Mouse (Mus musculus) heart, embryonic 14.5 days (tissue): Measurements from ENCODE around the gene Cog1. TPM values are rescaled to one million over a fixed set of nuclear protein-coding genes. Genes with fewer than 3 reads are reported as not detected.
A peak's percentile ranks its signal among the peaks of the same experiment; 100 is the strongest.

Experiments
- ATAC-seq: fragments of 200-750 bp; cut with Nextera tagmentation; 2 replicates; pipeline ENCODE4 v1.8.0; 2017; ENCODE audit warnings: low read depth, moderate TSS enrichment; ENCODE audit not compliant: insufficient number of reproducible peaks, insufficient read depth, low FRiP score
- H3K27ac ChIP-seq, 2 experiments: fragments of 200-500 bp in 1 of 2; fragments of 300-500 bp in 1 of 2; sonication (generic) in 1 of 2; replicated peaks in 1 of 2; 2 replicates each; pipeline ENCODE4 v1.5.1; 2012 to 2014; ENCODE audit warnings: low read depth in 2 of 2, low read length in 2 of 2, control low read depth in 1 of 2, mild to moderate bottlenecking in 1 of 2, mixed read lengths in 1 of 2; ENCODE audit not compliant: control insufficient read depth in 1 of 2, insufficient read depth in 1 of 2
- H3K27me3 ChIP-seq: fragments of 300-500 bp; sonication (generic); 2 replicates; pipeline ENCODE4 v1.6.1; 2014; ENCODE audit warnings: mild to moderate bottlenecking, low read length, control low read depth; ENCODE audit not compliant: control insufficient read depth, insufficient read depth
- H3K36me3 ChIP-seq: fragments of 300-500 bp; sonication (generic); 2 replicates; pipeline ENCODE4 v1.6.1; 2014; ENCODE audit warnings: mild to moderate bottlenecking, control low read depth, low read length, mixed read lengths; ENCODE audit not compliant: control insufficient read depth, insufficient read depth
- H3K4me1 ChIP-seq, 2 experiments: fragments of 200-500 bp in 1 of 2; fragments of 300-500 bp in 1 of 2; sonication (generic) in 1 of 2; 2 replicates each; pipeline ENCODE4 v1.6.1; 2012 to 2014; ENCODE audit warnings: low read length in 2 of 2, control low read depth in 1 of 2, mixed read lengths in 1 of 2; ENCODE audit not compliant: control insufficient read depth in 2 of 2, insufficient read depth in 2 of 2
- H3K4me2 ChIP-seq: fragments of 300-500 bp; sonication (generic); 2 replicates; pipeline ENCODE4 v1.6.1; 2014; ENCODE audit warnings: mild to moderate bottlenecking, low read length
- H3K4me3 ChIP-seq, 2 experiments: fragments of 200-500 bp in 1 of 2; fragments of 300-500 bp in 1 of 2; sonication (generic) in 1 of 2; 2 replicates each; pipeline ENCODE4 v1.5.1; 2012 to 2014; ENCODE audit warnings: low read length in 2 of 2, mild to moderate bottlenecking in 2 of 2, control low read depth in 1 of 2, low read depth in 1 of 2, moderate library complexity in 1 of 2; ENCODE audit not compliant: control insufficient read depth in 1 of 2, insufficient read depth in 1 of 2
- H3K9ac ChIP-seq: fragments of 300-500 bp; sonication (generic); 2 replicates; pipeline ENCODE4 v1.6.1; 2014; ENCODE audit warnings: mild to moderate bottlenecking, low read length
- H3K9me3 ChIP-seq: fragments of 300-500 bp; sonication (generic); 2 replicates; pipeline ENCODE4 v1.6.1; 2016; ENCODE audit warnings: low read length, control low read depth; ENCODE audit not compliant: control insufficient read depth
- WGBS: fragments of 180-500 bp; shearing (Covaris S2); extraction: QIAGEN DNeasy Blood & Tissue Kit; methylation state at CpG from one replicate; pipeline ENCODE4 v1.1.7; 2014; 5-methylcytosine and 5-hydroxymethylcytosine counted together
- polyA plus RNA-seq: library from polyadenylated mRNA; unstranded; fragments of >200 nt; fragmentation: Nextera tagmentation; extraction: Ambion mirVana; gene quantifications from 2 replicates; pipeline ENCODE4 v1.2.1, GENCODE M21; 2014

Cog1 gene
- polyA plus RNA-seq, 1 experiment from 2014 or later, result 20.1 TPM

- no peak for ATAC-seq
- Histone ChIP-seq H3K4me3 (no peak overlapping the region), H3K27me3 (no peaks in the 10 kb centered on the region), H3K36me3 (no peaks in the 10 kb centered on the region; the same call in 1 of the 2 replicates), H3K9me3 (no peaks in the 10 kb centered on the region), H3K4me2 (peak overlapping the region; percentile 18; the same call in 1 of the 2 replicates), H3K4me1 (peaks cover 10 to 22% of the 10 kb centered on the region in 2 experiments; a peak in 3 of 4 replicates), H3K27ac (no peak overlapping the region), H3K9ac (no peak overlapping the region)
- 57% methylated on average over 19 of the region's 19 CpGs for WGBS
These were observed 59.8 kb downstream of the Cog1 start for GRCm38 (mm10) chr11:113708629-113709213.

GRCm38 (mm10) chr11:113709272-113709671, 60.3 kb downstream of the Cog1 start:
- WGBS, result 18% methylated on average over 15 of the region's 15 CpGs
- H3K27me3 ChIP-seq, result no peaks in the 10 kb centered on the region
- H3K27ac ChIP-seq, result no peak overlapping the region
- no peaks in the 10 kb centered on the region; the same call in 1 of the 2 replicates for H3K36me3 ChIP-seq
- peaks cover 10 to 18% of the 10 kb centered on the region in 2 experiments; a peak in 3 of 4 replicates for H3K4me1 ChIP-seq
- H3K4me2 ChIP-seq, result peak overlapping the region; percentile 18; the same call in 1 of the 2 replicates
- no peaks in the 10 kb centered on the region for H3K9me3 ChIP-seq
- ATAC-seq, result no peak
- no peak overlapping the region for H3K4me3 ChIP-seq
- no peak overlapping the region for H3K9ac ChIP-seq

DNA sequence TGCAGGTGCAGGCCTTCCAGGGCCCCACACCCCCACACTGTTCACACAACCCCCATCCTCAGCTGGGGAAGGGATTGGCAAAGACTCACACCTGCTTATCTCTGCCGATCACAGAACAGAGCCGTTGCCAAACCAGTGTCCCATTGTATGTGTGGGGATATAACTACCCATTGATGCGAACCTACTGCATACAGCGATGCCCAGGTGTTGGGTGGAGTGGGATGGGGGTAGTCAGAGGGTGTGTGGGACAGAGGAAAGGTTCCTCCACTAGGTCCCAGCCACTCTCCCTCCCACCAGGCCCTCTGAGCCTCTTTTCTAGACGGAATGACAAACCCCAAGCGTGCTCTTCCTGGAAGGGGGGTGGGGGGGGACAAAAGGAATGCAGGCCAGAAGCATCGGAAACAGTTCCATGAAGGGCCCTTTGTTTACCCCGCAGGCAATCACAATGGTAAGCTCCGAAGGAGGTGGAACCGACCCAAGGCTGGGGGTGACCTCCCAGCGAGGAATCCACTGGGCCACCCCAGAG, 60.8 kb downstream of the Cog1 start, which contains the start of gene Cpsf4l:
TSS of gene Cpsf4l (minus strand) at position 287 of the 526 bp plus-strand sequence.
- peak within 1 kb of the TSS; percentile 18; the same call in 1 of the 2 replicates for H3K4me2 ChIP-seq
- H3K36me3 ChIP-seq, result no peaks in the 10 kb centered on the region; the same call in 1 of the 2 replicates
- WGBS, result 22% methylated on average over 11 of the region's 11 CpGs
- H3K9me3 ChIP-seq, result no peaks in the 10 kb centered on the region
- ATAC-seq, result peak; percentile 19; the same call in 1 of the 2 replicates
- H3K27ac ChIP-seq, result no peak within 1 kb of the TSS
- no peak within 1 kb of the TSS for H3K4me3 ChIP-seq
- no peaks in the 10 kb centered on the region for H3K27me3 ChIP-seq
- H3K9ac ChIP-seq, result no peak within 1 kb of the TSS
- H3K4me1 ChIP-seq, result peaks cover 10 to 18% of the 10 kb centered on the region in 2 experiments; a peak in 3 of 4 replicates

DNA sequence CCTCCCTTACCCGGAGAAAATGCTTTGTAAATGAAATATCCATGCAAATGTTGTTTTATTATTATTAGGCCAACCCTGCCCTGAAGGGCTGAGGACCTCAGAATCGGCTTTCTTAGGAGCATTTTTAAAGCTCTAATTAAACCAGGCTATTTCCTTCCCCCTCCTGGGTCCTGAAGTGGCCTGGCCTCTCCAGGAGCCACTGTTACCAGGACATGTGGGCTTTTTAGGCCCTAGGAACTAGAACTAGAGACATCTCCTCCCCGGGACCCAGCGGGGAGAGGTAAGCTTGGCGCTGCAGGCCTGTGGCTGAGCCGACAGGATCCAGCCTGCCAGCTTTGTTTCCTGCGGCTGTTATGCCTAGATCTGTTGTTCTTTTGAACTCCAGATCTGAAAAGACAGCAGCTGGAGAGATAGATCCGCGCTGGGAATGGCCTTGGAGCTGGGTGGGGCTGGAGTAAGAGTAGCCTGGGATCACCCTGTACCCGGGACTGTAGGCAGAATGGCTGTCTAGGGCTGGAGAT, 61.3 kb downstream of the Cog1 start:
- ATAC-seq, result no peak

DNA sequence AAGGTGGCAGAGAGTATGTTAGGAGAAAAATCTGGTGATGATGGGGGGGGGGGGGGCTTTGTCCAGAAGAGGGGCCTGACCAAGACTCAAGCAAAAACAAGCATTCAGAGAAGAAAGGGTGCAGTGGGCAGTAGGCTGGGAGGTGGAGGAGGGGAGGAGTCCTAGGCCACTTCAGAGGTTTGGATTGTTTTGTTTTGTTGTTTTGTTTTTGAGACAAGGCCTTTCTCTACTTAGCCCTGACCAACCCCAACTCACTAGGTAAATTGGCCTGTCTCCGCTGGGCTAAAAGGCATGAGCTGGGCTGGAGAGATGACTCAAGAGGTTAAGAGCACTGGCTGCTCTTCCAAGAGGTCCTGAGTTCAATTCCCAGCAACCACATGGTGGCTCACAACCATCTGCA, 62.1 kb downstream of the Cog1 start:
- Histone ChIP-seq H3K4me2 (no peak overlapping the region), H3K9ac (no peak overlapping the region), H3K27ac (no peak overlapping the region), H3K4me3 (no peak overlapping the region), H3K4me1 (peaks cover 10 to 18% of the 10 kb centered on the region in 2 experiments; a peak in 3 of 4 replicates), H3K9me3 (no peaks in the 10 kb centered on the region), H3K27me3 (no peaks in the 10 kb centered on the region), H3K36me3 (no peaks in the 10 kb centered on the region; the same call in 1 of the 2 replicates)
- 59% methylated on average over 1 of the region's 1 CpGs for WGBS
- no peak for ATAC-seq

More for the DNA sequence above, 61.3 kb downstream of the Cog1 start:
- Histone ChIP-seq H3K4me3 (no peak overlapping the region), H3K4me1 (peaks cover 10 to 18% of the 10 kb centered on the region in 2 experiments; a peak in 3 of 4 replicates), H3K4me2 (no peak overlapping the region), H3K9ac (no peak overlapping the region), H3K27me3 (no peaks in the 10 kb centered on the region), H3K9me3 (no peaks in the 10 kb centered on the region), H3K27ac (no peak overlapping the region), H3K36me3 (no peaks in the 10 kb centered on the region; the same call in 1 of the 2 replicates)
- WGBS, result 18% methylated on average over 10 of the region's 10 CpGs

DNA sequence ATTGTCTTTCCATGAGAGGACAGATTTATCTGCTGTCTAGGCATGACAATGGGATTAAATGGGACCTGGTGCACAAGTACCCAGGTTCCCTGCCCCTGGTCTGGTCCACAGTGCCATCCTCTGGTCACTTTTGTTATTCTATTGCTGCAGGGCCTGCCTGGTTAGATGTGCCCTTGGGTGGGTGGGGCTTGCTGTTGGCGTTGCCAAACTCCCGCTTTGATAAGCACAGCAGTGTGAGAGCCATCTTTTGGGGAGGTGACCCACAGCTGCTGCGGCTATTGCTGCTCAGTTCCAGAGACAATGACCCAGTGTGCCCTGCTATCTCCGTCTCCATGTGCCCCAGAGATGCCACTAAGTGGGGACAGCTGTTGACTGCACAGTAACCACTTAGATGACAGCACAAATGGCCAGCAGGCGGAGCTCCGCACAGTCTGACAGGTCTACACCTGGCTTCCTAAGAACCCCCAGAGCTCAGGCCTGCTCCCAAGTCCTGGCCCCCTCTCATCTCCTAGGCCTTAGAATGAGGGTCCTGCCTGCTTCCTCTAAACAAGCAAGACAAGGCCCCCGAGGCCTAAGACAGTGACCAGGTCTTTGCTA, 66.2 kb downstream of the Cog1 start:
- no peak overlapping the region for H3K4me3 ChIP-seq
- no peak overlapping the region for H3K9ac ChIP-seq
- 69% methylated on average over 7 of the region's 7 CpGs for WGBS
- H3K9me3 ChIP-seq, result no peaks in the 10 kb centered on the region
- peak; percentile 52; the same call in 1 of the 2 replicates for ATAC-seq
- H3K4me1 ChIP-seq, result peaks cover 4 to 6% of the 10 kb centered on the region in 2 experiments; a peak in 3 of 4 replicates
- no peaks in the 10 kb centered on the region for H3K36me3 ChIP-seq
- no peaks in the 10 kb centered on the region for H3K27me3 ChIP-seq
- H3K4me2 ChIP-seq, result no peak overlapping the region
- no peak overlapping the region for H3K27ac ChIP-seq

- no peaks in the 10 kb centered on the region; a peak in 1 of 4 replicates for H3K4me1 ChIP-seq
- no peak for ATAC-seq
- H3K9ac ChIP-seq, result no peak overlapping the region
- H3K27ac ChIP-seq, result no peak overlapping the region
- H3K4me3 ChIP-seq, result no peak overlapping the region
- no peaks in the 10 kb centered on the region for H3K36me3 ChIP-seq
- H3K9me3 ChIP-seq, result no peaks in the 10 kb centered on the region
- H3K27me3 ChIP-seq, result no peaks in the 10 kb centered on the region
- 84% methylated on average over 2 of the region's 2 CpGs for WGBS
- no peak overlapping the region for H3K4me2 ChIP-seq
These were observed 67.2 kb downstream of the Cog1 start for GRCm38 (mm10) chr11:113716132-113716531.
